Mouse (Mus musculus): ENCODE measurements around the gene Pik3r1. TPM values are rescaled to one million over a fixed set of nuclear protein-coding genes. Genes with fewer than 3 reads are reported as not detected.
A peak's percentile ranks its signal among the peaks of the same experiment; 100 is the strongest.

Pik3r1 gene
- polyA plus RNA-seq (2014; fragmentation: Nextera tagmentation; extraction: Ambion mirVana) = 25.1 and 25.5 TPM in 2 replicates

- H3K9me3 ChIP-seq (ENCODE audit: control insufficient read depth, low read length) = no peaks in the 10 kb centered on the region
- peaks cover 16% of the 10 kb centered on the region for H3K4me1 ChIP-seq (ENCODE audit: control insufficient read depth, insufficient read depth, low read length)
- no peaks in the 10 kb centered on the region for H3K27me3 ChIP-seq (ENCODE audit: control insufficient read depth, insufficient read depth, low read length)
- peak within 1 kb of the TSS; percentile 94 for H3K27ac ChIP-seq (ENCODE audit: low read depth, low read length)
- under 1% methylated on average over 55 of the region's 76 CpGs for WGBS
- DNase-seq (ENCODE audit: low spot score) (peak; percentile 96), ATAC-seq (ENCODE audit: insufficient read depth, low FRiP score, low TSS enrichment) (peak; percentile 93)
- no peaks in the 10 kb centered on the region for H3K36me3 ChIP-seq (ENCODE audit: control insufficient read depth, insufficient read depth, low read length)
- peak within 1 kb of the TSS; percentile 85 for H3K9ac ChIP-seq (ENCODE audit: low read length)
- H3K4me3 ChIP-seq (ENCODE audit: low read depth, low read length) = peak within 1 kb of the TSS; percentile 88
- H3K4me2 ChIP-seq (ENCODE audit: low read depth) = peak within 1 kb of the TSS; percentile 87
These were observed at the start of gene Pik3r1 for GRCm38 (mm10) chr13:101767809-101768629. TSS of gene Pik3r1 (minus strand) at chr13:101768217.

DNA sequence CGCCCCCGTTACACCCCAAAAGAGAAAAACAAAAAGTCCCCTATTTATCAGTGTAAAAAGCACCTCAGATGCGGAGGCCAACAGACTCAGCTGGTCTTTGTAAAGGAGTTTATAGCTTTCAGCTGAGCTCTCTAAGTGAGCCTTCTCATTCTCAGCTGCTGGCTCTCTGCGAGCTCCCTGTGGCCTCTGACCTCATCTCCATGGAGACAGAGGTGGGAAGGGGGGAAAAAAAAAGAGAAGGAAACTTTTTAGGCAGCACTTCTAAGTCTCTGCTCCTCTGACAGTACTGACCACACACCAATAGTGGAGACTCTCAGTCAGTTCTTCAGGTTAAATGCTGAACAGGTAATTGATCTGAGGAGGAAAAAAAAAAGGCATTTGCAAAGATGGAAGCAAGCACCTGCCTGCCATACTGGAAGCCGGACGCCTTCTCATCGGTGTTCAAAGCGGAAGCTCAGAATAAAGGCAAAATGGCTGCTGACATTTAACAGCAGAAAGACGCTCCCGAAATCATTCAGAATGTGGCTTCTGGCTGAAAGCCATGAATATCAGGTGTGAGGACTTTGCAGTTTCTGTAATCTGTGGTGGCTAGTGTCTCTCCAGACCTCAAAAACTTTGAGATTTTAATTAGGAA is 45.4 kb upstream of the Pik3r1 start:
- Histone ChIP-seq H3K36me3 (ENCODE audit: control insufficient read depth, insufficient read depth, low read length) (no peaks in the 10 kb centered on the region), H3K27ac (ENCODE audit: low read depth, low read length) (no peak overlapping the region), H3K27me3 (ENCODE audit: control insufficient read depth, insufficient read depth, low read length) (no peaks in the 10 kb centered on the region), H3K4me3 (ENCODE audit: low read depth, low read length) (no peak overlapping the region), H3K9ac (ENCODE audit: low read length) (no peak overlapping the region), H3K9me3 (ENCODE audit: control insufficient read depth, low read length) (no peaks in the 10 kb centered on the region), H3K4me1 (ENCODE audit: control insufficient read depth, insufficient read depth, low read length) (peaks cover 14% of the 10 kb centered on the region), H3K4me2 (ENCODE audit: low read depth) (peak overlapping the region; percentile 12; the same call in 1 of the 2 replicates)
- peak; percentile 64 for DNase-seq (ENCODE audit: low spot score)
- ATAC-seq (ENCODE audit: insufficient read depth, low FRiP score, low TSS enrichment) = peak; percentile 85
- WGBS = 12% methylated on average over 10 of the region's 10 CpGs

- no peaks in the 10 kb centered on the region for H3K9me3 ChIP-seq (ENCODE audit: control insufficient read depth, low read length)
- ATAC-seq (ENCODE audit: insufficient read depth, low FRiP score, low TSS enrichment) = no peak
- no peaks in the 10 kb centered on the region for H3K27me3 ChIP-seq (ENCODE audit: control insufficient read depth, insufficient read depth, low read length)
- H3K9ac ChIP-seq (ENCODE audit: low read length) = no peak overlapping the region
- no peak for DNase-seq (ENCODE audit: low spot score)
- 67% methylated on average over 5 of the region's 5 CpGs for WGBS
- H3K36me3 ChIP-seq (ENCODE audit: control insufficient read depth, insufficient read depth, low read length) = no peaks in the 10 kb centered on the region
- H3K4me1 ChIP-seq (ENCODE audit: control insufficient read depth, insufficient read depth, low read length) = peaks cover 14% of the 10 kb centered on the region
- no peak overlapping the region for H3K4me3 ChIP-seq (ENCODE audit: low read depth, low read length)
- no peak overlapping the region for H3K27ac ChIP-seq (ENCODE audit: low read depth, low read length)
- H3K4me2 ChIP-seq (ENCODE audit: low read depth) = 0 out of 2 replicates have a peak overlapping the region, but pooled peaks have one; percentile 2
These were observed 44.3 kb upstream of the Pik3r1 start for GRCm38 (mm10) chr13:101812341-101812740.

- Histone ChIP-seq H3K9me3 (ENCODE audit: control insufficient read depth, low read length) (no peaks in the 10 kb centered on the region), H3K9ac (ENCODE audit: low read length) (no peak overlapping the region), H3K27ac (ENCODE audit: low read depth, low read length) (no peak overlapping the region), H3K4me2 (ENCODE audit: low read depth) (0 out of 2 replicates have a peak overlapping the region, but pooled peaks have one; percentile 2), H3K4me3 (ENCODE audit: low read depth, low read length) (no peak overlapping the region), H3K27me3 (ENCODE audit: control insufficient read depth, insufficient read depth, low read length) (no peaks in the 10 kb centered on the region), H3K36me3 (ENCODE audit: control insufficient read depth, insufficient read depth, low read length) (no peaks in the 10 kb centered on the region), H3K4me1 (ENCODE audit: control insufficient read depth, insufficient read depth, low read length) (peaks cover 14% of the 10 kb centered on the region)
- WGBS = 13% methylated on average over 9 of the region's 9 CpGs
- ATAC-seq (ENCODE audit: insufficient read depth, low FRiP score, low TSS enrichment) (peak; percentile 69), DNase-seq (ENCODE audit: low spot score) (no peak)
These were observed 43.9 kb upstream of the Pik3r1 start for GRCm38 (mm10) chr13:101811882-101812281.

GRCm38 (mm10) chr13:101810667-101811066 is 42.6 kb upstream of the Pik3r1 start:
- H3K9ac ChIP-seq (ENCODE audit: low read length) = no peak overlapping the region
- H3K27me3 ChIP-seq (ENCODE audit: control insufficient read depth, insufficient read depth, low read length) = no peaks in the 10 kb centered on the region
- no peak overlapping the region for H3K27ac ChIP-seq (ENCODE audit: low read depth, low read length)
- ATAC-seq (ENCODE audit: insufficient read depth, low FRiP score, low TSS enrichment) (no peak), DNase-seq (ENCODE audit: low spot score) (no peak)
- no peak overlapping the region for H3K4me3 ChIP-seq (ENCODE audit: low read depth, low read length)
- no peak overlapping the region for H3K4me2 ChIP-seq (ENCODE audit: low read depth)
- no peaks in the 10 kb centered on the region for H3K36me3 ChIP-seq (ENCODE audit: control insufficient read depth, insufficient read depth, low read length)
- 70% methylated on average over 7 of the region's 7 CpGs for WGBS
- no peaks in the 10 kb centered on the region for H3K9me3 ChIP-seq (ENCODE audit: control insufficient read depth, low read length)
- H3K4me1 ChIP-seq (ENCODE audit: control insufficient read depth, insufficient read depth, low read length) = peaks cover 14% of the 10 kb centered on the region

DNA sequence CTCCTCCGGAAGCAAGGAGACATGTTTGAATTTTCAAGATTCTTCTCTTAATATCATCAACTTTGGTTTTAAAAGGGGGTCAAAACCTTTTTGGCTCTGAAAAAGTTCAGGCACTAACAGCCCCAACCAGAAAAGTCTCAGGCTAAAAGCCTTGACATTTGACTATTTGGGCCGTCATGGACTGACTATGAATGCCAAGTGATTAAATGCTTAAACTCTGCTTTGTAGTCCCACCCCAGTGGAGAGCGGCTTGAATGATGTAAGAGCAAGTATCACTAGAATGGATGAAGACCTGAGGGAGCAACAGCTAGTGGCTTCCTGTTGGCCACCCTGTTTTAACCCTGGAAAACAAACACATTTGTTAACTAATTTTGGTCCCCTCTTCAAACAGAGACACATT is 41.8 kb upstream of the Pik3r1 start:
- Histone ChIP-seq H3K9ac (ENCODE audit: low read length) (no peak overlapping the region), H3K4me2 (ENCODE audit: low read depth) (no peak overlapping the region), H3K27me3 (ENCODE audit: control insufficient read depth, insufficient read depth, low read length) (no peaks in the 10 kb centered on the region), H3K27ac (ENCODE audit: low read depth, low read length) (no peak overlapping the region), H3K4me3 (ENCODE audit: low read depth, low read length) (no peak overlapping the region), H3K9me3 (ENCODE audit: control insufficient read depth, low read length) (no peaks in the 10 kb centered on the region), H3K36me3 (ENCODE audit: control insufficient read depth, insufficient read depth, low read length) (no peaks in the 10 kb centered on the region), H3K4me1 (ENCODE audit: control insufficient read depth, insufficient read depth, low read length) (peaks cover 14% of the 10 kb centered on the region)
- 84% methylated on average over 3 of the region's 3 CpGs for WGBS
- DNase-seq (ENCODE audit: low spot score) = no peak
- no peak for ATAC-seq (ENCODE audit: insufficient read depth, low FRiP score, low TSS enrichment)

DNA sequence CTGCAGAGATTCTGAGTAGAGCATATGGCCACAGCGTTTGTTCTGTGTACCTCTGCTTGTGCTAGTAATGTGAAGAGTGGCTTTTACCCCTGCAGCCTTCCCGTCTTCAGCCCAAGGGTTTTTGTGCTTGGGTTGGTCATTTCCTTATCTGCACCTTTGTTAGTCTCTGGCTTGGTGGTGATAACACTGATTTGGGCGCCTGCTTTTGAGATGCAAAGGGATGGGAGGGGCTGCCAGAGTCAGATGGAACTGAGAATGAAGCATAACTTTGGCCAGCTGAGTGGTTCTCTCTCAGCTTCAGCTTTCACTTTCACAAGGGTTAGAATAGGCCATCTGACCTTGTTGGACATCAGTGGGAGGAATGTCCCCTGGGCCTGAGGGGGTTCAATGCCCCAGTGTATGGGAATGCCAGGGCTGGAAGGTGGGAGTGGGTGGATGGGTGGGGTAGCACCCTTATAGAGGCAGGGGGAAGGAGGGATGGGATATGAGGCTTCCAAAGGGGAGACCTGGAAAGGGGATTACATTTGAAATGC is 37.6 kb upstream of the Pik3r1 start:
- no peaks in the 10 kb centered on the region for H3K27me3 ChIP-seq (ENCODE audit: control insufficient read depth, insufficient read depth, low read length)
- 50% methylated on average over 3 of the region's 3 CpGs for WGBS
- ATAC-seq (ENCODE audit: insufficient read depth, low FRiP score, low TSS enrichment) = no peak

DNA sequence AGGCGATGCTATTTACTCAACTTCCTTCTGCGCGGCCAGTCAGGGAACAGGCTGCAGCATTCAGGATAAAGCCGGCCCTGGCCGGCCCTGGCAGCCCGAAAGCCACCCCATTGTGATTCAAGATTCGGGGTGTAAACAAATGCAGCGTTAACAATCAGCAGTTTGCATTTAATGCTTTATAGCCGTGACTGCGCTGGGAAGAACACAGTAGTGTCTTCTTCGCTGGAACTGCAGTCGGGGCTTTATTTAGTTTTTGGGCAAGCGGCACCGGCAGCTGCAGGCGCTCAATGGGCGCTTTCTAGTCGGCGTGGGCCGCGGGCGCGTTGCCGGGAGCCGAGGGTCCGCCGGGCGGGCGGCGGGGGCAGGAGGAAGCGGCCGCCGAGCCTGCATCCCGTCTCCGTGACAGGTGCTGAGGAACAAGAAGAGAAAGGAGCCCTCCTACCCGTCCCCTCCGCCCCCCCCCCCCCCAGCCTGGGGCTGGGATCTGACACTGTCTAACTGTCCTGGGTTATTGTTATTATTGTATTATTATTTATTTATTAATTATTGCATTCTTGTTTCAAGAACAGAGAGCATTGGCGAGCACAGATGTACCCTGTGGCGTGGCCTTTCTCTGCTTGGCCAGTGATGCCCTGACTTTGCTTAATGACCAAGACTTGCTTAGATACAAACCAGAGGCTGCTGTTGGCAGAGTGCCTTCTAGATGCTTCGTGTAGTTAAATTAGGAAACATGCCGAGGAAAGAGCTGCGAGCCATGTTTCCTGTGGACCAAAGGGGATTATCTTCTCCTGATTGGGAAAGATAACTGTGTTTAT is 33.6 kb upstream of the Pik3r1 start:
- Histone ChIP-seq H3K27me3 (ENCODE audit: control insufficient read depth, insufficient read depth, low read length) (no peaks in the 10 kb centered on the region), H3K27ac (ENCODE audit: low read depth, low read length) (peak overlapping the region; percentile 72), H3K36me3 (ENCODE audit: control insufficient read depth, insufficient read depth, low read length) (no peaks in the 10 kb centered on the region), H3K4me3 (ENCODE audit: low read depth, low read length) (peak overlapping the region; percentile 29), H3K9me3 (ENCODE audit: control insufficient read depth, low read length) (no peaks in the 10 kb centered on the region), H3K4me1 (ENCODE audit: control insufficient read depth, insufficient read depth, low read length) (no peaks in the 10 kb centered on the region), H3K9ac (ENCODE audit: low read length) (peak overlapping the region; percentile 66), H3K4me2 (ENCODE audit: low read depth) (peak overlapping the region; percentile 56)
- DNase-seq (ENCODE audit: low spot score) (peak; percentile 87), ATAC-seq (ENCODE audit: insufficient read depth, low FRiP score, low TSS enrichment) (peak; percentile 92)
- WGBS = 6% methylated on average over 33 of the region's 41 CpGs

More for the DNA sequence above, 37.6 kb upstream of the Pik3r1 start:
- Histone ChIP-seq H3K36me3 (ENCODE audit: control insufficient read depth, insufficient read depth, low read length) (no peaks in the 10 kb centered on the region), H3K4me1 (ENCODE audit: control insufficient read depth, insufficient read depth, low read length) (no peaks in the 10 kb centered on the region), H3K9ac (ENCODE audit: low read length) (no peak overlapping the region), H3K4me3 (ENCODE audit: low read depth, low read length) (no peak overlapping the region), H3K9me3 (ENCODE audit: control insufficient read depth, low read length) (no peaks in the 10 kb centered on the region), H3K4me2 (ENCODE audit: low read depth) (no peak overlapping the region), H3K27ac (ENCODE audit: low read depth, low read length) (no peak overlapping the region)
- no peak for DNase-seq (ENCODE audit: low spot score)
